Mouse (Mus musculus) kidney, postnatal 0 days (tissue): ENCODE measurements around the gene Pax3. TPM values are rescaled to one million over a fixed set of nuclear protein-coding genes. Genes with fewer than 3 reads are reported as not detected.

Experiments
- ATAC-seq: fragments of 200-750 bp; cut with Nextera tagmentation; replicated peaks from 2 replicates; pipeline ENCODE4 v1.8.0; 2017; ENCODE audit warnings: low read depth, moderate number of reproducible peaks, moderate TSS enrichment, moderate library complexity; ENCODE audit not compliant: low FRiP score
- DNase-seq: peaks from one replicate; pipeline ENCODE4 v3.0.0-alpha.2; 2016; ENCODE audit warnings: low spot score
- H3K27ac ChIP-seq: fragments of 300-500 bp; sonication (generic); 2 replicates; pipeline ENCODE4 v1.5.1; 2014; ENCODE audit warnings: mild to moderate bottlenecking
- H3K27me3 ChIP-seq: fragments of 300-500 bp; sonication (generic); 2 replicates; pipeline ENCODE4 v1.6.1; 2014; ENCODE audit warnings: low read length, mixed read lengths; ENCODE audit not compliant: insufficient read depth
- H3K36me3 ChIP-seq: fragments of 300-500 bp; sonication (generic); 2 replicates; pipeline ENCODE4 v1.6.1; 2014; ENCODE audit warnings: low read length, mixed read lengths; ENCODE audit not compliant: insufficient read depth
- H3K4me1 ChIP-seq: fragments of 300-500 bp; sonication (generic); replicated peaks from 2 replicates; pipeline ENCODE4 v1.6.1; 2014; ENCODE audit warnings: antibody characterized with exemption, low read length, mixed read lengths; ENCODE audit not compliant: insufficient read depth
- H3K4me2 ChIP-seq: fragments of 300-500 bp; sonication (generic); 2 replicates; pipeline ENCODE4 v1.6.1; 2014; ENCODE audit warnings: mild to moderate bottlenecking, low read length, moderate library complexity, mixed read lengths
- H3K4me3 ChIP-seq: fragments of 300-500 bp; sonication (generic); replicated peaks from 2 replicates; pipeline ENCODE4 v1.5.1; 2014; ENCODE audit warnings: low read depth, low read length
- H3K9ac ChIP-seq: fragments of 300-500 bp; sonication (generic); 2 replicates; pipeline ENCODE4 v1.6.1; 2014; ENCODE audit warnings: low read depth, low read length
- H3K9me3 ChIP-seq: fragments of 300-500 bp; sonication (generic); replicated peaks from 2 replicates; pipeline ENCODE4 v1.6.1; 2016; ENCODE audit warnings: low read length, inconsistent platforms, mixed read lengths
- CTCF ChIP-seq: IDR thresholded peaks from 2 replicates; pipeline ENCODE4 v1.5.1; 2016; ENCODE audit warnings: antibody characterized with exemption, low read depth, mild to moderate bottlenecking, moderate library complexity
- WGBS: fragments of 180-500 bp; shearing (Covaris S2); extraction: QIAGEN DNeasy Blood & Tissue Kit; methylation state at CpG from one replicate; pipeline ENCODE4 v1.1.7; 2014; 5-methylcytosine and 5-hydroxymethylcytosine counted together
- polyA plus RNA-seq: library from polyadenylated mRNA; unstranded; fragments of >200 nt; fragmentation: Nextera tagmentation; extraction: Ambion mirVana; gene quantifications from 2 replicates; pipeline ENCODE4 v1.2.1, GENCODE M21; 2015

The Pax3 gene
- polyA plus RNA-seq, 1 experiment from 2014 or later, result not detected

DNA sequence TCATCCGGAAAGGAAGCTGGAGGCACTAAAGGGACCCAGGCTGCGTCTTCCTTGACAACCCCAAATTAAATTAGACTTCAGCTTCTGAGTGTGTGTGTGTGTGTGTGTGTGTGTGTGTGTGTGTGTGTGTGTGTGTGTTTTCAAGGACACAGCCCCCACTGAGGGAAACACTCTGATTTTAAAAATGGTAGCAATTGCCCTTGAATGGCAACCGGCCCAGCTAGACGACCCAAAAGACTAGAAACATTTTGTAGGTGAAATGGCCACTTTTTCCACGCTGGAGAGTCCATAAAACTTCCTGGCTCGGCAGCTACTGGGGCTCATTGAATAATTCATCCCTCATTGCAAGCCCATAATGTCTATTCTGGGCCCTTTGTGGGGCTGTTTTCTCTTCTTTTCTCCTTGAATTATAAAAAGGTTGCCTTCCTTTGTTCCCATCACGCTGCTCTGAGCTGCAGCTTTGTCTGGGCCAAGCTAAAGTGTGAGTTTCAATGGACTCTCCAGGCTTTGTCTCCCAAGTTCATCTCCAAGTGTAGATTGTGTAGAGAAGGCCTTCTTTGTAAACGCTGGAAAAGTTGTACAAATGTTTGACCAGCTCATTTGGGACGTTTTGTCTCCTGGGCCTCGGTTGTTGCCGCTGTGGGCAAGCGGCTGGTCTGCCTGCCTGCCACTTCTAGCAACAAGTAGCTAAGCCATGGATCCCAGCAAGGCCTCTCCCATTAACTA lies 6.4 kb downstream of the Pax3 start:
- Histone ChIP-seq H3K27ac (no peak overlapping the region), H3K27me3 (peaks cover 84% of the 10 kb centered on the region), H3K4me1 (no peaks in the 10 kb centered on the region; the same call in 1 of the 2 replicates), H3K4me3 (no peak overlapping the region), H3K4me2 (no peak overlapping the region), H3K36me3 (no peaks in the 10 kb centered on the region), H3K9ac (no peak overlapping the region), H3K9me3 (no peaks in the 10 kb centered on the region)
- 17% methylated on average over 12 of the region's 12 CpGs for WGBS
- TF ChIP-seq CTCF, result no peak
- no peak for ATAC-seq
- DNase-seq, result no peak

DNA sequence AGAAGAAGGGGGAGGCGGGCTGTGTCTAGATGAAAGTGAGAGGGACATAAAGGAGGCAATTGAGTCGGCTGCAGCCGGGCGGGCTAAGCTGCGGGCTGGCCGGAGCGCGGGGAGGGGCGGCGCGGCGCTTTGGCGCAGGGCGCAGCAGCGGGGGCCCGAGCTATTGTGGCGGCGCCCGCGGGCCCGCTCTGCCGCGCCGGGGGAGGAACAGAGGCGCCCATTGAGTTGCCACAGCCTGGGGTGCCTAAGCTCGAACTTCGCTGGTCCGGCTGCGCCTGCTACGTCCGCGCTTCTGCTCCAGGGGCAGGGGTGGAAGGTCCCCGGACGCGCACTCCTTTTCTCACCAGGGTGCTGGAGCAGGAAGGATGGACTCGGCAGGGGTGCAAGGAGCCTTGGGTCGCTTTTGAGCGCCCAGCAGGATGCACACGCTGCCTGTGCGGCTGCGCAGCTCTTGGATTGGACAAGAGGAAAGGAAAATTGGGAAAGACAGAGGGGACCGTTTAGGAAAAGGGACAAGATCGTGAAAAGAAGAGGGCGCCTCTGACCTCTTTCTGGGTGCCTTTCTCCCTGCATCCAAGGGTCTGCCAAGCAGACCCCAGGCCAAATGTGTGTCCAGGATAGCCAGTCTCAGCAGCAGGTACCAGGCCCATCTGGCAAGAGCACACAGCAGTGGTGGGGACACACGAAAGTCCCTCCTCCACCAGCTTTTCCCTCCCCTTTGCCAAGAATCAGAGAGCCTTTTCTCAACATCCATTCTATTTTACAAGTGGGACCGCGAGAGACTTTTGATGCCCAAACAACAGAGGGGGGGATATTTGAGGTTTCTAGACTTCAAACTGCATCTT lies 7.2 kb downstream of the Pax3 start:
- Histone ChIP-seq H3K9me3 (no peaks in the 10 kb centered on the region), H3K9ac (no peak overlapping the region), H3K27ac (no peak overlapping the region), H3K4me2 (peak overlapping the region; percentile 27), H3K4me3 (peak overlapping the region; percentile 17; the same call in 1 of the 2 replicates), H3K27me3 (peaks cover 85% of the 10 kb centered on the region), H3K36me3 (no peaks in the 10 kb centered on the region), H3K4me1 (no peaks in the 10 kb centered on the region; the same call in 1 of the 2 replicates)
- ATAC-seq (no peak), DNase-seq (no peak)
- TF ChIP-seq CTCF, result no peak
- WGBS, result 1% methylated on average over 46 of the region's 47 CpGs

GRCm38 (mm10) chr1:78189016-78189415 lies 7.9 kb downstream of the Pax3 start:
- Histone ChIP-seq H3K27ac (no peak overlapping the region), H3K4me2 (peak overlapping the region; percentile 27; the same call in 1 of the 2 replicates), H3K4me1 (no peaks in the 10 kb centered on the region; the same call in 1 of the 2 replicates), H3K36me3 (no peaks in the 10 kb centered on the region), H3K27me3 (peaks cover 83% of the 10 kb centered on the region), H3K4me3 (no peak overlapping the region), H3K9me3 (no peaks in the 10 kb centered on the region), H3K9ac (no peak overlapping the region)
- ATAC-seq, result no peak
- no peak for DNase-seq
- WGBS, result 2% methylated on average over 16 of the region's 16 CpGs
- no peak for TF ChIP-seq CTCF

GRCm38 (mm10) chr1:78188299-78188698 lies 8.6 kb downstream of the Pax3 start:
- Histone ChIP-seq H3K27ac (no peak overlapping the region), H3K4me1 (no peaks in the 10 kb centered on the region; the same call in 1 of the 2 replicates), H3K36me3 (no peaks in the 10 kb centered on the region), H3K9ac (no peak overlapping the region), H3K4me2 (no peak overlapping the region), H3K9me3 (no peaks in the 10 kb centered on the region), H3K4me3 (no peak overlapping the region), H3K27me3 (peaks cover 80% of the 10 kb centered on the region)
- DNase-seq, result no peak
- ATAC-seq, result no peak
- no peak for TF ChIP-seq CTCF
- WGBS, result 0% methylated on average over 2 of the region's 2 CpGs

DNA sequence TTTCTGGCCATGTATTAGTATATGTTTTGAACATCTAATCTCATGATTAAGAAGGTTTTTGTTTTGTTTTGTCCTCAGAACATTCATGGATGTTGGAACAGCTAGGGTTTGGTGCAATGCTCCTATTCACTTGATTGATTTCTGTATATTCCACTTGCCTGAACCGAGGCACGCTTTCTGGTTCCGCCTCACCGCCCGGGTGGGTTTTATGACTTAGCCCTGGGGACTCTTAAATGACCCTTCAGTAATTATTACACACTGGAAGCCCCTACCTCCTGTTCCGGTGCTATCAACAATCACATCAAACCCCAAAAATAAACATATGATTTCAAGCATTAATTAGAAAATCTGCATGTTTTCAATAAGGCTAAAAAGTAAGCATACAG lies 9.2 kb downstream of the Pax3 start:
- Histone ChIP-seq H3K9me3 (no peaks in the 10 kb centered on the region), H3K27me3 (peaks cover 82% of the 10 kb centered on the region), H3K9ac (no peak overlapping the region), H3K4me2 (no peak overlapping the region), H3K27ac (no peak overlapping the region), H3K36me3 (no peaks in the 10 kb centered on the region), H3K4me3 (no peak overlapping the region), H3K4me1 (no peaks in the 10 kb centered on the region; the same call in 1 of the 2 replicates)
- DNase-seq (no peak), ATAC-seq (no peak)
- TF ChIP-seq CTCF, result no peak
- 2% methylated on average over 6 of the region's 6 CpGs for WGBS

DNA sequence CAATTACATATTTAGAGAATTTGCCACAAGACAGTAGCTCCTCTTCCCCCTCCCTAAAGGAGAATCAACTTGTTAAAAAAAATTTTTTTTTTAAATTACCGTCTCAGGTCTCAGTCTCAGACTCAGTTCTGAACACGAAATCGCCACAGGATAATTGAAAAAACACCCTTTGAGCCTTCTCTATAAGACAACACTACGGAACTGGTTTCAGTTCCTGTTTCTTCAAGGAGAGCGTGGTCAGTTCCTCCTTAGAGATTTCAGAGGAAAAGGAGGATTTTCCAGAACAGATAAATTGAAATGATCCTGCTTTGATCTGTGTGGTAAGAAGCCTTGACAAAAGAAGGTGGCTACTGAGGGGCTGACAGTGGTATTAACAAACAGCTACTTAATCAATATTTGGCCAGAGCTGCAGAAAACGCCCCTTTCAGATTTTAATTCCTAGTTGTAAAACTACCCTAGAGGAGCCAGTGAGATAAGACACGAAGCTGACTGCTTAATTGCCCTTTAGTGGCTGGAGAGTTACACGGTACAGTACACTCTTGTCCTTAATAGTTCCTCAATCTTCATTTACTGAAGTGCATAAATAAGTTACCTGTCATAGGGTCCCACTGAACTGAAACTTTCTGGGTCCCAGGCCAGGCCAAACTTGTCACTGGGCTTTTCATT lies 9.7 kb downstream of the Pax3 start:
- Histone ChIP-seq H3K9ac (no peak overlapping the region), H3K27me3 (peaks cover 81% of the 10 kb centered on the region), H3K4me1 (no peaks in the 10 kb centered on the region; the same call in 1 of the 2 replicates), H3K27ac (no peak overlapping the region), H3K4me3 (no peak overlapping the region), H3K4me2 (no peak overlapping the region), H3K9me3 (no peaks in the 10 kb centered on the region), H3K36me3 (no peaks in the 10 kb centered on the region)
- 1% methylated on average over 8 of the region's 8 CpGs for WGBS
- TF ChIP-seq CTCF, result no peak
- no peak for ATAC-seq
- no peak for DNase-seq
